Mouse (Mus musculus): ENCODE results near the gene Ptk7.

- TF ChIP-seq GATA1 (IDR thresholded peaks at IDR 0.05; ENCODE audit: borderline replicate concordance, low read length): no peak
- TF ChIP-seq CTCF (IDR thresholded peaks at IDR 0.05; ENCODE audit: low read depth, low read length): no peak
- no peak for TF ChIP-seq TAL1 (conservative IDR thresholded peaks at IDR 0.05; ENCODE audit: low read depth, low read length)
- TF ChIP-seq GATA2 (IDR thresholded peaks at IDR 0.05; ENCODE audit: borderline replicate concordance, low read depth, low read length): no peak
Measured at GRCm38 (mm10) chr17:46645561-46646321, 16.4 kb upstream of the Ptk7 start, which contains the start of the genes Klc4 and Mrpl2.
